Mouse (Mus musculus): ENCODE data around the gene Jak1.

Jak1 gene

GRCm38 (mm10) chr4:101186591-101186990 is 78.5 kb downstream of the Jak1 start:
- no peak for DNase-seq

DNA sequence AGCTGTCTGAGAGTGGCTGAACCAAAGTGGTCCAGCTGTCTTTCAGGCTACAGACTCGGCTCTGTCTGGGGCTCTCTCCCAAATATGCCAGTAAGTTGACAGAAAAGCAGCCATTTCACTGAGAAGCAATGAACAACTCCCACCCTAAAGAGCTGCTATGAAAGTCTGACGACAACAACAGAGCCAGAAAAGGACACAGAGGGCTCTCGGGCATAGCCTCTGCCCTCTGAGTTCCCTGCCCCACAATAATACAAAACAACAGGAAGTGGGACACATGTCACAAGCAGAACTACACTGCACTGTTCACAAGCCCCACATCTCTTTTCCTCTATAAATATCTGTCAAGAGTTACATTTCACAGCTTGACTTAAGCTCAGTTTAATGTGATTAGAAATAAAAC is 79.9 kb downstream of the Jak1 start:
- DNase-seq = peak; percentile 52

GRCm38 (mm10) chr4:101182603-101183011 is 82.5 kb downstream of the Jak1 start:
- peak; percentile 69 for DNase-seq

- DNase-seq = no peak
Observed at GRCm38 (mm10) chr4:101180681-101181080, 84.4 kb downstream of the Jak1 start.

DNA sequence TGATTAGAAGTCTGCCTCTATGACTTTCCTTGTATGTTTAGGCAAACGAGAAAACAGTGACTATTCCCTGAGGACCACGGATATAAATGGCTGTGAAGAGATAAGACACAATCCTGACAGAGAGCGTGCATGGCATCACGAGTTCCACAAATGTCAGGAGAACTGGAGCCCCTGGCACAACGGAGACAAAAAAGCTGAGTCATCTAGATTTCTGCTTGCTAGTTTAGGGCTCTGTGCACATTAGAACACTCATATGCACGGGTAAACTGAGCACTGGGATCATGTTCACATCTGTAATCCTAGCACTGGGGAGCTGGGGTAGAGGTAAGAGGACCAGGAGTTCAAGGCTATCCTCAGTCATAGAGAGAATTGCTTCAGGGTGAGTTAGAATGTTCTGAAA is 85.2 kb downstream of the Jak1 start:
- no peak for DNase-seq

DNA sequence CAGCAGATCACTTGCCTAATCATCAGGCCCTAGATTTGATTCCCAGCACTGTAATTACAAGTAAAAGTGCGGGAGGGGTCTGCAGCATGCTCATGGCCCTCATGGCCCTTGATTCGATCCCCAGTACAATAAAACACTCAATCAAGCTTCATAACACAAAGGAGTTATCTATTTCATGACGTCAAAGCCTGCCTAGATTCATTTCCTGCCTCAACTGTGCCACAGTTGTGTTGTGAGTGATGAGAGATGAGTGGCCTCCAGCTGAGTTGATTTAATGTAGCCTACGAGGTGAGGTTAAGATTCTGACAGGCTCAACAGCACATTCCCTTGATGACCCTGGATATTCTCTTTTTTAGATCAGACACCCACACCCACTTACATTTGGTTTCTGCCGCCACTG is 86.0 kb downstream of the Jak1 start:
- no peak for DNase-seq

- no peak for DNase-seq
Observed at GRCm38 (mm10) chr4:101177796-101178195, 87.3 kb downstream of the Jak1 start.

DNA sequence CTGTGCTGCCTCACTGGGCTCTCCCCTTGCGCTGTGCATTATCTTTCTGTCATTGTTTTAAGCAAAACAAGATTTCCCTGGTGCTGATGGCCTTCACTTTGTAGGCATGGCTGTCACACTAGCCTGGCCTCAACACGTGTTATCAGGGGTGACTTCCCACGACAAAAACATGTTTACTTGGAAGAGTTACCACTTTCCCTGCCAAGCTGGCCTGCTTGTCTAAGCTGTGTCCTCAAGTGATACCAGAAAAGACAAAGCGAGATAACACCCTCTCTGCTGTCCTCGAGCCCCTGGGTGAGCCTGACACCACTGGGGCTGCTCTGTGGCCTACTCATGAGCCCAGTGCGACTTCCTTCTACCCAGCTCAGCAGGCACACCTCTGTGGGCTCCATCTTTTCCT is 89.0 kb downstream of the Jak1 start:
- no peak for DNase-seq

GRCm38 (mm10) chr4:101174916-101175625 is 90.0 kb downstream of the Jak1 start:
- no peak for DNase-seq

DNA sequence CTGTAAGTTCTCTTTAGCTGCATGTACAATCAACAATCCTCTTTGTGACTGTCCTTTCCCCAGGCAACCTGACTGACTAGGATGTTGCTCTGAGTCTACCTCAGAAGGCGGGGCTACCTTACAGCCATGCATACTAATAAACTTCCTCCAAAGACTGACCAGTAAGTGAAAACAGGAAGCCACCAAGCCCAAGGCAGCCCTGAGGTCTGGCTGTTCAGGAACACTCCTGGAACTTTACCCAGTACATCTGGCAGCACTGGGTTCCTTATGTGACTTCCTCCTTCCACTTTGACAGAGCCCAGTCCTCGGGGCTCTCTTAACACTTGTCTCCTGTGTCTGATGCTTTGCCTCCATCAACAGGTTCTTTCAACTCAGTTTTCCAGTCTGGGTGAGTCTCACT is 92.3 kb downstream of the Jak1 start:
- DNase-seq = no peak

DNA sequence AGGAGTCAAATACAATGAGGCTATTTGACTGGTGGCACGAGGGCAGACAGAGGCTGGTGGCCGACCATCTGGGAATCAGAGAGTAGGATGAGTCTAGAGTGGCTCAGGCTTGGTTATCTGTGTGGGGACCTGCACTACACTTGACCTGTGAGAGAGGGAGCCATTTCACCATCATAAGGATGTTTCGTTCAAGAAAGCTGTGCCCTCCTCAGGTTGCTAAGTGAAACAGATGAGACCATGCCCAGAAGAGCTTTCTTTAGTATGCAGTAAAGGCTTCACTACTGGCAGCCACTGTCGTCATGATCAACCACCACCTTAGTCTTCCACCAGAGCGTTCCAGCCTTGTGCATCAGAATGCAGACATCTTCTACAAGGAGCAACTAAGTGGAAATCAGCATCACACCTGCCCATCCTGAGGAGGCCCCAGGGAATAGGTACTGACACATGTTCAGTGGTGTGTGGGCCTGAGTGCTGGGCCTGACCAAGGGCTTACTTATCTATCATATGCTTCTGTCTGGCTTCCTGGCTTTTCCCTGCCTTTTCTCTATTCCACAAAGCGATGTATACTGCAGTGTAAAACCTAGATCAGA is 96.8 kb downstream of the Jak1 start:
- peak; percentile 60 for DNase-seq

- no peak for DNase-seq
Observed at GRCm38 (mm10) chr4:101167777-101168176, 97.3 kb downstream of the Jak1 start.

- DNase-seq = no peak
Observed at GRCm38 (mm10) chr4:101165776-101166175, 99.3 kb downstream of the Jak1 start.

DNA sequence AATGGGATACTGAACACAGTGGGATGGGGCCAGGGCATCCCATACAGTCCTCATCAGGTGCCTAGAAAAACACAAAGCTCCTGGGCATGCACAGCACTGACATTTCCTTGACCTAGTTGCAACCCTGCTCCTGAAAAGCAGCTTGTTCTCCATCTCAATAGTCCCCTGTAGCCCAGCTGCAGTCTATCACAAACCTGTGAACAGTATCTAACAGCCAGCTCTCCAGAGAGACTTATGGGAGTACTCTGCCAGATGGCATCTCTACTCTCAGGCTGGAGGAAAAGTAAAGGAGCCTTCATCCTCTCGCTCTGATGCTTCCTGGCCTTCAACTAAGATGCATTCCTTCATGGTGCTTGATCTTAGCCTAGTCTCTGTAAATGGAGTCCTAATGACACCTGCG is 100.4 kb downstream of the Jak1 start:
- DNase-seq = no peak

DNA sequence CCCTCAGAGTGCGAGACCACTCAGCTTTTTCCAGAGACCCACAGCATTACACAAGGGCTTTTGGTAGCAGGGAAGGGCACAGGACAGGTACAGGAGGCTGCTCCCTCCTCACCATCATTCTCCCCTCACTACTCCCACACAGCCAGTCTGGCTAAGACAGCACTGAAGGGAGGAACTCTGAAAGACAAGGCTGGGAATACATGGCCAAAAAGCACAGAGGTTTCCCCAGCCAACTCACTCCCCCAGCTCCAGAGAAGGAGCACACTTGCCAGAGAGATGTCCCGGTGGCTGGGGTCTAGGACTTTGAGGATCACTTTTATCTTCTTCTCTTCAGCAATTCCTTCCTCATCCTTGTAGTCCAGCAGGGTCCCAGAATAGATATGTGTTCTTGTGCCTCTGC is 100.9 kb downstream of the Jak1 start:
- no peak for DNase-seq

- DNase-seq = no peak
Observed at GRCm38 (mm10) chr4:101160821-101161220, 104.3 kb downstream of the Jak1 start.

GRCm38 (mm10) chr4:101159191-101159764 is 105.8 kb downstream of the Jak1 start:
- peak; percentile 41 for DNase-seq

DNA sequence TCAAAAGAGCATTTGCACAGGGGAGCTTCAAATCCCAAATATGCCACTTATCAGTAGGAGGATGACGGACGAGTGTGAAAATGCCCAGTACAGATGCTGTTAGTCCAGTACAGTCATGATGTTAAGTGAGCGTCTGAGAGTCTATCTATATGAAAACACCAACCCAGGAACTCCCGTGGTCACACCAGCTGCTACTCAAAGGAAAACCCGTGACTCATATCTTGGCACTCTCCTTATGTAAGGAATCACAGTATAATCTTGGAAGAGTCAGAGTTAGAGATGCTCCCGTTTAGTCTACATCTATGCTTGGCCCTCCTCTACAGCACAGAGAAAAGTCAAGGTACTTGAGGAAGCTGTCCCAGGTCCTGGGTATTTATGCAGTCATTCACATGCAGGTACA is 106.8 kb downstream of the Jak1 start:
- no peak for DNase-seq

DNA sequence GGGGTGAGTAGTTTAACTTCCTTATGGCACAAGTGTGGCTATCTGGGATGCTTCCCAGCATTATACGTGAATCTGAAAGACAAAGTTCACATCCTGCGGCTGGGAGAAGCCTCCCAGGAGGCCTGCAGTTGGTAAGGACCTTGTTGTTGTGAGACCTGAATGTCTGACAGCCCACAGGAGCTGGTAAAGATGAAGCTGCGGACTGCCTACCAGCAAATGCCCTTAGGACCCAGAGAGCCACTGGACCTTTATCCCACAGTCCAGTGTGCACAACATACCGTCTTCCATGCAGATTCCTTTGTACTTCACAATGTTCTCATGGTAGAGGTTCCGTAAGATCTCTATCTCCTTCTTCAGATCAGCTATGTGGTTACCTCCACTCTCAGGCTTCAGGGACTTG is 107.6 kb downstream of the Jak1 start:
- DNase-seq = peak; percentile 40

DNA sequence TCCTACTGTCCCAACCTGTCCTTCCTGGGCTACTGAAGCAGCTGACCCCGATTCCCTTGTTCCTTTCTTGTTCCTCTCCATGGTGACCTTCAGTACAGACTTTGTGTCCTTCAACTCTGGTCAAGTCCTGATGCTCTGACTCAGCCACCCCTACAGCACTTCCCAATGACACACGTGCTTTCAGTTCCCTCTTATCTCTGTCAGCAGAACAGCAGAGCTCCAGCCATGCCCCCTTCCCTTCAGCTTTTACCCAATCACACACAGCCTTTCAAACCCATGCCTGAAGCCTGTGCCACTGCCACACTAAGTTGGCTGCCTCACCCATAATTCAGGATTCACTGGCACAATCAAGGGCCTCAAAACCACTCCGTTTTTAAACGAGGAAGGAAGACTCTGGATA is 109.5 kb downstream of the Jak1 start:
- DNase-seq = no peak

DNA sequence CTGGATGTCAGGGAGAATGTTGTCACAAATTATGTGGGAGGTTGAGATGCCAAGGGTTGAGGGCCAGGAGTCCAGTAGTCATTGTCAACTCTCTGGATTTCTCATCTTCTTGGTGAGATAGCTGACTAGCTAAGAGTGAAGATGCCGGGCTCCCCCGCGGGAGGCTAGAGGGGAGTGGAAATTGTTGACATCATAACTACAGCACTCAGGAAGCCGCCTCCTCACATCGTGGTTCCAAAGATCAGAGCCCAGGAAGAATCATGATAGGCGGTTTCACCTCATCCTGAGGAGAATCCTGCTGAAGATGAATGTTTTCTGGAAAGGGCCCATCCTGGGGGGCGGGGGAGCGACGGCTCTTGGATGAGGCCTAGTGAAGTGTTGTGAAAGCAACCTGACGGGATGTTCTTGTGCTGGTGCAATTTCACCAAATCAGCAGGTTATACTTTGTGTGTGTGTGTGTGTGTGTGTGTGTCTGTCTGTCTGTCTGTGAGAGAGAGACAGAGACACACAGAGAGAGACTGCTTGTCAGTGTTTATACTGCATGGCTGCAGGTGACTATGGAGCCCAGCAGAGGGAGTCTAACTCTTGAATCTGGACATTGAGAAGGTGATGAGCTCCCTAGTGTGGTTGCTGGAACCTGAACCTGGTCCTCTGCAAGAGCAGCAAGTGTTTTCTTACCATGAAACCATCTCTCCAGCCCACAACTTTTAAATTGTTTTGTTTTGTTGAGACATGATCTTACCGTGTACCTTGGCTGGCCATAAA is 118.0 kb downstream of the Jak1 start:
- DNase-seq = peak; percentile 41

- DNase-seq = peak; percentile 84
Observed at GRCm38 (mm10) chr4:101146047-101146745, 118.9 kb downstream of the Jak1 start.

DNA sequence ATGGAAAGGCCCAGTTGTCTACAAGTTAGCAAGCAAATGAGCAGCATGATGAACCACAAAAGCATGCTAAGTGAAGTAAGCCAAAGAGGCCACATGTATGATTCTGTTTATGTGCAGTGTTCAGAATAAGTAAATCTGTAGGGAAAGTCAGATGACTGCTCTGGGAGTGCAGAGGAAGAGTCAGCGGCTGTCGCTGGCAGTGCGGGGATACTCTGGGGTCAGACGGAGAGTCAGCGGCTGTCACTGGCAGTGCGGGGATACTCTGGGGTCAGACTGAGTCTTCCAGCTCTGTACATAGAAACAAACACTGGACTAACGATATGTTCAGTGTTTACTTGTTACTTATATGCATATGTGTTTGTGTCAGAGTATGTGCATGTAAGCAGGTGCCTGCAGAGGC is 120.3 kb downstream of the Jak1 start:
- DNase-seq = no peak
